ENCODE assay signal across 15 mouse cellular contexts in genomic region chr12:62881202-62881601, GRCm38 (mm10).
"Had no signal": no experiment of that assay in that cellular context is flagged by ENCODE, and none has a peak within 500 bp of the region (broad histone marks: within the 10 kb centered on the region; RNA-seq: fewer than 3 reads in every experiment).

No protein-coding gene starts in this region.

- DNase-seq: kidney, adult 18-20 months; kidney, postnatal 10 days; kidney, postnatal 4 days; lung, embryonic 14.5 days; lung, postnatal 10 days; lung, postnatal 4 days; midbrain, embryonic 14.5 days; thymus, adult 18-20 months; thymus, postnatal 14 days had no signal

- H3K27me3 ChIP-seq: liver, embryonic 15.5 days; neural tube, embryonic 13.5 days had no signal

- H3K36me3 ChIP-seq: limb, embryonic 10.5 days; liver, embryonic 15.5 days; midbrain, embryonic 10.5 days; neural tube, embryonic 13.5 days had no signal

- H3K4me1 ChIP-seq: limb, embryonic 10.5 days; liver, embryonic 15.5 days; midbrain, embryonic 10.5 days; neural tube, embryonic 13.5 days had no signal

- H3K27ac ChIP-seq: limb, embryonic 10.5 days; liver, embryonic 15.5 days; midbrain, embryonic 10.5 days; neural tube, embryonic 13.5 days; stomach, postnatal 0 days had no signal

- H3K4me3 ChIP-seq: limb, embryonic 10.5 days; liver, embryonic 15.5 days; midbrain, embryonic 10.5 days; neural tube, embryonic 13.5 days had no signal

- H3K9me3 ChIP-seq: limb, embryonic 10.5 days; liver, embryonic 15.5 days; midbrain, embryonic 10.5 days; neural tube, embryonic 13.5 days had no signal

- H3K9ac ChIP-seq: liver, embryonic 15.5 days; lung, embryonic 14.5 days; neural tube, embryonic 13.5 days had no signal

- H3K4me2 ChIP-seq: liver, embryonic 11.5 days; liver, embryonic 15.5 days; lung, embryonic 14.5 days; neural tube, embryonic 13.5 days had no signal
